Mouse (Mus musculus) bone marrow macrophage, adult 2 months (primary cell): ENCODE measurements around the gene Wnt1.

Experiments used
- CTCF ChIP-seq: IDR thresholded peaks from 2 replicates; pipeline ENCODE4 v1.5.1; 2012; ENCODE audit warnings: low read depth, mild to moderate bottlenecking, low read length, moderate library complexity
- POLR2A ChIP-seq: IDR thresholded peaks from 2 replicates; pipeline ENCODE4 v1.6.1; 2012; ENCODE audit warnings: mild to moderate bottlenecking, low read depth, low read length, borderline replicate concordance

GRCm38 (mm10) chr15:98807895-98808650, 18.4 kb downstream of the Wnt1 start:
- TF ChIP-seq POLR2A (no peak), CTCF (no peak)
